Mouse (Mus musculus) lung, embryonic 15.5 days (tissue): ENCODE data around the gene Gp1ba. TPM values are rescaled to one million over a fixed set of nuclear protein-coding genes. Genes with fewer than 3 reads are reported as not detected.
A peak's percentile ranks its signal among the peaks of the same experiment; 100 is the strongest.

Experiments
- ATAC-seq: fragments of 200-750 bp; cut with Nextera tagmentation; 2 replicates; pipeline ENCODE4 v1.8.0; 2017; ENCODE audit warnings: moderate number of reproducible peaks, borderline replicate concordance; ENCODE audit not compliant: low FRiP score, low TSS enrichment; ENCODE audit errors: extremely low read depth
- H3K27ac ChIP-seq: fragments of 300-500 bp; sonication (generic); 2 replicates; pipeline ENCODE4 v1.5.1; 2015; ENCODE audit warnings: moderate library complexity, mild to moderate bottlenecking, inconsistent platforms
- H3K27me3 ChIP-seq: fragments of 300-500 bp; sonication (generic); 2 replicates; pipeline ENCODE4 v1.6.1; 2015; ENCODE audit warnings: inconsistent platforms
- H3K36me3 ChIP-seq: fragments of 300-500 bp; sonication (generic); 2 replicates; pipeline ENCODE4 v1.6.1; 2015; ENCODE audit warnings: inconsistent platforms
- H3K4me1 ChIP-seq: fragments of 300-500 bp; sonication (generic); 2 replicates; pipeline ENCODE4 v1.6.1; 2015; ENCODE audit warnings: inconsistent platforms
- H3K4me2 ChIP-seq: fragments of 300-500 bp; sonication (generic); 2 replicates; pipeline ENCODE4 v1.6.1; 2015; ENCODE audit warnings: inconsistent platforms, mild to moderate bottlenecking, moderate library complexity
- H3K4me3 ChIP-seq: fragments of 300-500 bp; sonication (generic); 2 replicates; pipeline ENCODE4 v1.5.1; 2015; ENCODE audit warnings: mild to moderate bottlenecking, inconsistent platforms
- H3K9ac ChIP-seq: fragments of 300-500 bp; sonication (generic); 2 replicates; pipeline ENCODE4 v1.6.1; 2015; ENCODE audit warnings: inconsistent platforms
- H3K9me3 ChIP-seq: fragments of 300-500 bp; sonication (generic); 2 replicates; pipeline ENCODE4 v1.6.1; 2016; ENCODE audit warnings: inconsistent platforms
- WGBS: fragments of 180-500 bp; shearing (Covaris S2); methylation state at CpG from one replicate; pipeline ENCODE4 v1.1.7; 2015; 5-methylcytosine and 5-hydroxymethylcytosine counted together
- polyA plus RNA-seq: library from polyadenylated mRNA; unstranded; fragments of >200 nt; fragmentation: Nextera tagmentation; extraction: Ambion mirVana; gene quantifications from 2 replicates; pipeline ENCODE4 v1.2.1, GENCODE M21; 2015

Gp1ba gene
- polyA plus RNA-seq, 1 experiment from 2014 or later, result 0.37 TPM

GRCm38 (mm10) chr11:70610752-70611151 is 28.2 kb upstream of the Gp1ba start:
- no peak overlapping the region for H3K9ac ChIP-seq
- ATAC-seq, result no peak
- 84% methylated on average over 4 of the region's 4 CpGs for WGBS
- H3K27ac ChIP-seq, result no peak overlapping the region
- H3K4me3 ChIP-seq, result no peak overlapping the region
- no peaks in the 10 kb centered on the region for H3K9me3 ChIP-seq
- H3K4me1 ChIP-seq, result peaks cover 12% of the 10 kb centered on the region
- H3K27me3 ChIP-seq, result 0 out of 2 replicates have a peak, but pooled peaks cover 1% of the 10 kb centered on the region
- peaks cover 51% of the 10 kb centered on the region for H3K36me3 ChIP-seq
- no peak overlapping the region for H3K4me2 ChIP-seq

GRCm38 (mm10) chr11:70612505-70612904 is 26.4 kb upstream of the Gp1ba start:
- ATAC-seq, result no peak
- no peaks in the 10 kb centered on the region for H3K9me3 ChIP-seq
- H3K4me2 ChIP-seq, result no peak overlapping the region
- no peak overlapping the region for H3K4me3 ChIP-seq
- no peak overlapping the region for H3K27ac ChIP-seq
- no peak overlapping the region for H3K9ac ChIP-seq
- WGBS, result 75% methylated on average over 7 of the region's 7 CpGs
- peaks cover 12% of the 10 kb centered on the region for H3K4me1 ChIP-seq
- H3K36me3 ChIP-seq, result peaks cover 39% of the 10 kb centered on the region
- 0 out of 2 replicates have a peak, but pooled peaks cover 9% of the 10 kb centered on the region for H3K27me3 ChIP-seq

- 0 out of 2 replicates have a peak, but pooled peaks cover 9% of the 10 kb centered on the region for H3K27me3 ChIP-seq
- peaks cover 12% of the 10 kb centered on the region for H3K4me1 ChIP-seq
- H3K4me2 ChIP-seq, result peak overlapping the region; percentile 92
- WGBS, result under 1% methylated on average over 17 of the region's 17 CpGs
- peak overlapping the region; percentile 44 for H3K4me3 ChIP-seq
- peak overlapping the region; percentile 50 for H3K9ac ChIP-seq
- peak; percentile 87; the same call in 1 of the 2 replicates for ATAC-seq
- H3K9me3 ChIP-seq, result no peaks in the 10 kb centered on the region
- peak overlapping the region; percentile 58 for H3K27ac ChIP-seq
- peaks cover 15% of the 10 kb centered on the region for H3K36me3 ChIP-seq
These were observed 23.8 kb upstream of the Gp1ba start for GRCm38 (mm10) chr11:70615074-70615473.

GRCm38 (mm10) chr11:70615516-70616093 is 23.3 kb upstream of the Gp1ba start, which contains the start of gene 4930544D05Rik:
Gene 4930544D05Rik (plus strand): TSS chr11:70615848.
- Histone ChIP-seq H3K9me3 (no peaks in the 10 kb centered on the region), H3K4me2 (peak within 1 kb of the TSS; percentile 92), H3K27me3 (0 out of 2 replicates have a peak, but pooled peaks cover 9% of the 10 kb centered on the region), H3K4me3 (peak within 1 kb of the TSS; percentile 44), H3K9ac (peak within 1 kb of the TSS; percentile 50), H3K27ac (peak within 1 kb of the TSS; percentile 58), H3K36me3 (peaks cover 12% of the 10 kb centered on the region), H3K4me1 (peaks cover 12% of the 10 kb centered on the region)
- ATAC-seq, result peak; percentile 13; the same call in 1 of the 2 replicates
- 14% methylated on average over 21 of the region's 21 CpGs for WGBS

GRCm38 (mm10) chr11:70619101-70619500 is 19.8 kb upstream of the Gp1ba start, which contains the start of gene Chrne:
Gene Chrne (minus strand): TSS chr11:70619216.
- no peak within 1 kb of the TSS for H3K27ac ChIP-seq
- H3K9ac ChIP-seq, result no peak within 1 kb of the TSS
- no peak within 1 kb of the TSS for H3K4me2 ChIP-seq
- H3K9me3 ChIP-seq, result no peaks in the 10 kb centered on the region
- 24% methylated on average over 1 of the region's 1 CpGs for WGBS
- ATAC-seq, result no peak
- H3K27me3 ChIP-seq, result 0 out of 2 replicates have a peak, but pooled peaks cover 9% of the 10 kb centered on the region
- no peaks in the 10 kb centered on the region for H3K36me3 ChIP-seq
- H3K4me1 ChIP-seq, result peaks cover 20% of the 10 kb centered on the region
- H3K4me3 ChIP-seq, result no peak within 1 kb of the TSS

- H3K9ac ChIP-seq, result no peak overlapping the region
- no peak overlapping the region for H3K27ac ChIP-seq
These were observed 16.7 kb upstream of the Gp1ba start for GRCm38 (mm10) chr11:70621972-70622814.

GRCm38 (mm10) chr11:70623053-70623742 is 15.7 kb upstream of the Gp1ba start:
- Histone ChIP-seq H3K4me3 (no peak overlapping the region), H3K9me3 (no peaks in the 10 kb centered on the region), H3K36me3 (no peaks in the 10 kb centered on the region), H3K9ac (no peak overlapping the region), H3K4me1 (0 out of 2 replicates have a peak, but pooled peaks cover 8% of the 10 kb centered on the region), H3K27ac (no peak overlapping the region), H3K27me3 (no peaks in the 10 kb centered on the region), H3K4me2 (no peak overlapping the region)
- no peak for ATAC-seq
- 61% methylated on average over 10 of the region's 10 CpGs for WGBS

More at GRCm38 (mm10) chr11:70621972-70622814, 16.7 kb upstream of the Gp1ba start:
- H3K4me3 ChIP-seq, result no peak overlapping the region
- H3K36me3 ChIP-seq, result no peaks in the 10 kb centered on the region
- H3K4me2 ChIP-seq, result no peak overlapping the region
- 0 out of 2 replicates have a peak, but pooled peaks have one; percentile 27 for ATAC-seq
- no peaks in the 10 kb centered on the region for H3K27me3 ChIP-seq
- 0 out of 2 replicates have a peak, but pooled peaks cover 8% of the 10 kb centered on the region for H3K4me1 ChIP-seq
- no peaks in the 10 kb centered on the region for H3K9me3 ChIP-seq
- WGBS, result 40% methylated on average over 7 of the region's 7 CpGs

- no peaks in the 10 kb centered on the region for H3K27me3 ChIP-seq
- 36% methylated on average over 4 of the region's 4 CpGs for WGBS
- ATAC-seq, result no peak
- no peak overlapping the region for H3K27ac ChIP-seq
- H3K9me3 ChIP-seq, result no peaks in the 10 kb centered on the region
- no peaks in the 10 kb centered on the region for H3K36me3 ChIP-seq
- 0 out of 2 replicates have a peak, but pooled peaks cover 8% of the 10 kb centered on the region for H3K4me1 ChIP-seq
- no peak overlapping the region for H3K4me2 ChIP-seq
- H3K9ac ChIP-seq, result no peak overlapping the region
- no peak overlapping the region for H3K4me3 ChIP-seq
These were observed 13.4 kb upstream of the Gp1ba start for GRCm38 (mm10) chr11:70625473-70625872.

- H3K4me1 ChIP-seq, result 0 out of 2 replicates have a peak, but pooled peaks cover 3% of the 10 kb centered on the region
- WGBS, result 63% methylated on average over 4 of the region's 4 CpGs
- no peak overlapping the region for H3K4me3 ChIP-seq
- no peaks in the 10 kb centered on the region for H3K27me3 ChIP-seq
- ATAC-seq, result no peak
- H3K4me2 ChIP-seq, result no peak overlapping the region
- H3K9ac ChIP-seq, result no peak overlapping the region
- H3K27ac ChIP-seq, result no peak overlapping the region
- H3K9me3 ChIP-seq, result no peaks in the 10 kb centered on the region
- no peaks in the 10 kb centered on the region for H3K36me3 ChIP-seq
These were observed 12.0 kb upstream of the Gp1ba start for GRCm38 (mm10) chr11:70626877-70627276.

- no peak overlapping the region for H3K4me3 ChIP-seq
- no peaks in the 10 kb centered on the region for H3K36me3 ChIP-seq
- ATAC-seq, result no peak; the same call in 1 of the 2 replicates
- H3K27me3 ChIP-seq, result no peaks in the 10 kb centered on the region
- H3K9me3 ChIP-seq, result no peaks in the 10 kb centered on the region
- H3K4me2 ChIP-seq, result no peak overlapping the region
- H3K9ac ChIP-seq, result no peak overlapping the region
- 53% methylated on average over 2 of the region's 2 CpGs for WGBS
- H3K4me1 ChIP-seq, result no peaks in the 10 kb centered on the region
- H3K27ac ChIP-seq, result no peak overlapping the region
These were observed 10.5 kb upstream of the Gp1ba start for GRCm38 (mm10) chr11:70628431-70628830.

- no peak for ATAC-seq
- Histone ChIP-seq H3K4me3 (no peak overlapping the region), H3K4me2 (no peak overlapping the region), H3K36me3 (no peaks in the 10 kb centered on the region), H3K9me3 (no peaks in the 10 kb centered on the region), H3K9ac (no peak overlapping the region), H3K27ac (no peak overlapping the region), H3K4me1 (no peaks in the 10 kb centered on the region), H3K27me3 (no peaks in the 10 kb centered on the region)
- 42% methylated on average over 5 of the region's 5 CpGs for WGBS
These were observed 9.4 kb upstream of the Gp1ba start for GRCm38 (mm10) chr11:70629557-70629956.
